Mouse (Mus musculus) layer of hippocampus, adult 9-11 months (tissue): Measurements from ENCODE around the gene Olfr157.
A peak's percentile ranks its signal among the peaks of the same experiment; 100 is the strongest.
"Not testable (repeated sequence)": the region's sequence is repeated elsewhere in the genome, so short reads cannot be mapped to it uniquely, and the experiment has no call there.

Experiments
- DNase-seq: peaks from one replicate; pipeline ENCODE4 v3.0.0; 2022

The Olfr157 gene

DNA sequence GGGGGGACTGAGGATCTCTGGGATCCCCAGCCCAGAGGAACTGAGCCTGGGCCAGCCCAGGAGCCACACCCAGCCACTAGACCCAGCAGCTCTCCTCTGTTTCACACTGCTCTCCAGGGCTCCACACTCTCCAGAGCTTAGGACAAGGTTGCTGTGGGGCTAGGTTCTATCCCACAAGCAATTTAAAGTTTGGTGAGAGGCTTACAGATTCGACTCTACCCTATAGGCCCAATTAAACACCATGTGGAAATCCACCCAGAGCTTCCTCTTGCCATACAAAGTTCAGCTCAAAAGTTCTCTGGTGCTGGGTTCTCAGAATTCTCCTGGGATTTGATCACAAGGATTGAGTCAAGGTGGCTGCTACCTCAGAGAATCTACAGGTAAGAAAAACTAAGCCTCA, at the start of gene Olfr157:
Gene Olfr157 (minus strand): TSS at position 101 of the 400 bp plus-strand sequence.
- DNase-seq = no peak

DNA sequence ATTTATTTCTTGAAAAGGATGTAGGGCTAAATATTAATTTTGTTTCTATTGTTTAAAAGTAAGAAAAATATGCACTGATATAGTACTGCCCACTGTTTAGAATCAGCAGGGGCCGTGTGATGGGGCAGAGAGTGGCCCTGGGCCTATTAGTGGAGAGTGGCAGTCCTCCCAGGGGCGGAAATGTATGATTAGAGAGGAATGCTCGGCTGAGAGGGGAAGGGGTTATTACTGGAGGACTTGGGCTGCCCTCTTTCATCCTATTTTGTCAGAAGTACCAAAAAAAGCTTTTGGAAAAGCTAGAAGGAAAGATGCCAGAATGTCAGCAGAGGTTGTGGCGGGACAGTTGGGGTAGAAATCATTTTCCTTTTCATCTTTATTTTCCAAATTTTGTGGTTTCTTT, 44.2 kb upstream of the Olfr157 start:
- DNase-seq = no peak

DNA sequence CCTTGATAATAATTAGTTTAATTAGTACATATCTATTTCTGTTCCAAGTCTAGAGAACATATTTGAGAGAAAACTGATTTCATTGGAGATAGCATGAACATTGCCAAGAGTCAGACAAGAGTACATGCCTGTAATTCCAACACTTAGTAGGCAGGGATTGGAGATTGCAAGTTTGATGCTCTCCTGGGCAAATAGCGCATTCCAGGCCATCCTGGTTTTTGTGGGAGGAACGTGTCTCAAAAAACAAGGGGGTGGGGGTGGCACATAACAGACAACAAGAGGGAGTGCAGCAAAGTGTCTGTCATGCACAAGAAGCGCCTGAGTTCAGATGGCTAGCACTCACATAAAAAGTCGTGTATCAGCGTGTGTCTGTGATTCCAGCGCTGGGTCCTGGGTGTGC, 39.6 kb upstream of the Olfr157 start:
- DNase-seq = no peak

DNA sequence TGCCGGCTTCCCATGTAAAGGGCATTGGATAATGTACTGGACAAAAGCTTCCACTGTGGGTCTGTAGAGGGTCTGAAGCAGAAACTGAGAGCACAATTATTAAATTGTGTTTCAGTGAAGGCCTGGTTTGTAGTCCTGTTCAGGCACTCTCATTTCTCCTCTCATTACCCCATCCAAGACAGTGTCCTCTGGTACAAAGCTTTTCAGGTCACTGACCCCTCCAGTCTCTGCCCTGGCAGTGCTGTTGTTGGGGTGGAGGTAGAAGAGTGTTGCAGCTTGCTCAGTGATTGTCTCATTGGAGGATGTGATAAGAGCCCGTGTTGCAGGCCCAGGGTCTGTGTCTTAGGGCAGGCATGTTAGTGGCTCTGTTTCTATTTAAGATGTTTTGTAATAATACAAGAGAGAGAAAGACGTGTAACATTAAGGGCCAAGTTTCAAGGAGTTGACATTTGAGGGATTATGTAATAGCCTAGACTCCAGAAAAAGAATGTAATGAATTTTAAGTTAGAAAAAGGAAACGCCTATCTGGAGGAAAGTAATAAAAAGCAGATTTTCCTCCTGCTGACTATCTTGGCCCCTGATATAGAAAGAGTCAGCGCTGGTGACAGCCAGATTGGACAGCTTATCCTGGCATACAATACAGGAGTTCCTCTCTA, 38.2 kb upstream of the Olfr157 start:
- DNase-seq = no peak

DNA sequence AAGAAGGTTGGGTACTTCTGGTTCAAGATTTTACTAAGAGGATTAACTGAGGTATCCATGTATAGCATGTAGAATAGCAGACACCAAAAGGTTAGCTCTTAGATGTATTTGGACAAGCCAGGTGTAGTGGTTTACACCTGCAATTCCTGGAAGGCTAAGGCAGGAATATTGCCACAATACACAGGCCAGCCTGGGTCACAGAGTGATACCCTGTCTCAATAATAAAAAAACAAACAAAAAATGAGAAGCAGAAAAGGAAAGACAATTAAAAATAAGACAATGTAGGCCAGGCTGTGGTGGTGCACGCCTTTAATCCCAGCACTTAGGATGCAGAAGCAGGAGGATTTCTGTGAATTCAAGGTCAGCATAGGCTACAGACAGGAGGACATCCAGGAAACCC, 37.2 kb upstream of the Olfr157 start:
- no peak for DNase-seq

DNA sequence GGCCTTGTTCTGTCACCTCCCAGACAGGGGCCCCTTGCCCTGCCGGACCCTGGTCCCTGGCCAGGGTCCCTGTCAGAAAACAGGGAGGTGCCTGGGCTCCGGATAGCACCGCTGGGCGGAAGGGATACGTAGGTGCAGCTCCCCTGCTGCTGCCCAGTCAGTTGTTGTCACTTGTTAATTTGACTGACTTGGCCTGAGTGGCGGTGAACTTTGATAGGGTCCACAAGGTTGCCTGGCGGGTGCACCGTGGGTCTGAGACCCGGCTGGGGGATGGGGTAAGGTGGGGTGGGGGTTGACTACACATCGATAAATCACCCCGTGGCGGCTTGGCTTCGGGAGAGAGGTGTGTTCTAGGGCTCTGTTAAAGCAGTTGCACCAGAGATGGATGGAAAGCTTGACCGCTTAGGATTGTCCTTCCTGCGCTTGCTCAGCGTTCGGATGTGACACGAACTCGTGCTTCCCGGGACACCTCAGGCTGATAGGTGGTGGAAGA, 36.0 kb upstream of the Olfr157 start:
- DNase-seq = no peak

DNA sequence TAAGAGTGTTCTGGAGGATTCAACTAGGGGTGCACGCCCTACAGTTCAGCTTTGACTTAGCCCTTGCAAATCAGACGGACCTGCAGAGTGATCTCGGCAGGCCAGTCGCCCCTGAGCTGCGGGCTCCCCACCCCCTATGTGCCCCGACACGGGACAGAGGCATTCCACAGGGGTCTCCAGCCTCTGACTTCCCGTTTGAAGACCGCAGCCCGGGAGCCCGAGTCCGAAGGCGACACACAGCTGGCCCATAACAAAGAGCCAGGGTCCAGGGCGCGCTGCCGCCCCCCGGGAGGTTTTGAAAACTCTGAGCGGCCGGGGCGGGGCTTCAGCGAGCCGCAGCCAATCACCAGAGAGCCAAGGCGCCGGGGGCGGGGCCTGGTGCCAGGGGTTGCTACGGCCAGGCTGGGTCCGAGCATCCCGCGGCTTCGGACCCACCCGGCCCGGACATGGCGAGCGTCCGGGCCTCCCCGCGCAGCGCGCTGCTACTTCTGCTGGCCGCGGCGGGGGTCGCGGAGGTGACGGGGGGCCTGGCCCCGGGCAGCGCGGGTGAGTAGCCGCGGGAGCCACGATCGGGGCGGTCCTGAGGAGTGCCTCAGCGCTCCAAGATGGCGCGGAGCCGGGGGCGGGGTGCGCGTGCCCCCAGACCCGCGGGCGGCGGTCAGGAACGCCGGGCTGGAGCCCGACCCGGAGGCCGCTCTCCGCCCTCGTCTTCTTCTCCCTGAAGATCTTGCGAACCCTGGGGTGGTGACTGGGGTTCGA, 35.3 kb upstream of the Olfr157 start, which contains the start of gene Reck:
Gene Reck (plus strand): TSS at position 371 of the 759 bp plus-strand sequence.
- DNase-seq = peak; percentile 74

DNA sequence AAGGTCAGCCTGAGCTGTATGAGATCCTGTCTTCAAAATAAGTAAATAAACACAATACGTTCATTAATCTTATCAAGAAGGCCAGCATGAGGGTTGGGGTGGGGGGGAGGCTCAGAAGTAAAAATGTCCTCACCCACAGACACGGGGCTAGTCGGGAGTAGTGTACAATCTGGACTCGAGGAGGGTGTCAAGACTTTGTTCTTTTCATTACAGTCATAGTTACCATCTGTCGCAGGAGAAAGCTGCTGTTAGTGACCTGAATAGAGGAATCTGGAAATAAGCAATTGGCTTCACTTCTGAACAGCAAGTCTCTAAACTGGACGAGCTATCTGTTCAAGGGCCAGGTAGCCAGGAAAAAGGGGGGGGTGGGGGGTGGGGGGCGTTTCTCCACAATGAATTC, 34.5 kb upstream of the Olfr157 start:
- no peak for DNase-seq

DNA sequence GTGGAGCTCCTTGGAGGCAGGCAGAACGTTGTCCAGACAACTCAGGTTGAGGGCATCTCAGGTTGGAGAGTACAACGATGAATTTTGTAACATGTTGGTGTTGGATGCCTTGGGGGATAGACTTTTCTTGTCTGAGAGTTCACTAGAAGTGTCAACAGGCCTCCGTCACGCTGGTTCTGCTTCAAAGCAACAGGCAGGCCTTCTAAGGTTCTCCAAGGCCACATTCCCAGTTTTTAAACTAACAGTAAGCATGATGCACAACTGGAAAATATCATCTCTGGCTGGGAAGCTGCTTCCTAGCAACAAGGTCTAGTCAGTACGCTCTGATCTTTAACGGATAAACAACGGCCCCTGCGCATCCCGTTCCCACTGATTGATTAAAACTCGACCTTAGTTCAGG, 29.8 kb upstream of the Olfr157 start:
- DNase-seq = no peak

DNA sequence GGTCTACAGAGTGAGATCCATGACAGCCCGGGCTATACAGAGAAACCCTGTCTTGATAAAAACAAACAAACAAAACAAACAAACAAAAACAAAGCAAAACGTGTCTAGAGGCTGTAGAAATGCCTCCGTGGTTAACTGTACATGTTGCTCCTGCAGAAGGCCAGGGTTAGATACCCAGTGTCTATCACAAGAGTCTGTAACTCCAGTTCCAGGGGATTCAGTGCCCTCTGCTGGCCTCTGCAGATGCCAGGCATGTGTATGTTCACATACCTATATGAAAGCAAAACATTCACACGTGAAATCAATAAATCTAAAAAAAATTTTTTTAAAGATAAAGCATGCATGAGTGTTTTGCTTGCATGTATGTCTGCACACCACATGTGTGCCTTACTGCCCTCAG, 23.3 kb upstream of the Olfr157 start:
- no peak for DNase-seq

DNA sequence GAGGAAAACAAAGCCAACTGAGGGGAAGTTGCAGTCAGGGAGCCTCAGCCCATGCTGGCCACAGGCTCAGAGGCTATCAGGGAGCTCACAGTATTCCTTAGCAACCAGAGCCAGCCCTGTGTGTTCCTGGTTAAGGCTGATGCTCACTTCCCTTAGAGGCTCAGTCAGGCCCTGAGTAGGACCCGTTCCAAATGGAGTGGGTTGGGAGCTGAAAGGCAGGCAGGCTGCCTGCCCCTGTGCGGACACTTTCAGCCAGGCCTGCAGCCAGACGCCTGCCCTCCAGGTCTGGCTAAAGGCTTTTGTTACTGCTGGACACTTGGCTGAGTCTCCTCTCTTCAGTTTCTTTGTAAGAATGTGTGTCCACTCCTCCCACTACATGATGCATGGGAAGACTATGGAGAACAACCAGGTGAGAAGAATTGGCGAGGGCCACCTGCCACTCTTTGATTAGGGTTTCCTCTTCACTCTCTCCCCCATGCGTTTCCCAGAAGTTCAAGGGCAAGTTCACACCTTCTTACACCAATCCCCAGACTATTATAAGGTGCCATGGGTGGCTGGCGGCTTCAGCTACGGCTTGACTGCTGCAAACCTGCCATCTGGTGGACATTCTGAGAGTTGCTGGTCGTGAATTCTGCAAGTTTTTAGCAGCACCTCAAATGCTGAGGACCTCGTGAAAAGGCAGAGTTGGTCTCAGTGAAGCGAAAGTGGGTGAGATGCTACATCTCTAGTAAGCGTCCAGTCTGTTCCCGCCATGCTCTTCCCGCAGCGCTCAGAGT, 20.9 kb upstream of the Olfr157 start:
- peak; percentile 35 for DNase-seq

DNA sequence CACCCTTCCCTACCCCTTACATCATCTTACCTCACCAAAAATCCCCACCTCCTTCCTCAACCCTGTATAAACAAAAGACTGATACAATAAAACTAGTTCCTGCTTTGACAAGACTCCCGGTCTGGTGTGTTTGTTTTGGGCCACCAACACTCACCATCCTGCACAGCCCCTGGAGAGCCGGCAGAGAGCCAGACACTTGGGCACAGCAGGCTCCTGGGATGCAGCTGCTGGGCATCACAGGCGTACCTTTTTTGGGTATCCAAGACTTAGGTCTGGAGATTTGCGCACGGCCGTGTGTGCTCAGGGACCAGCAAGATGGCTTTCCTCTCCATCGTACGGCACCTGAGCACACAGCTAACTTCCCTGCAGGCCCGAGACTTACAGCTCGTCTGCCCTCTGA, 19.9 kb upstream of the Olfr157 start:
- no peak for DNase-seq

DNA sequence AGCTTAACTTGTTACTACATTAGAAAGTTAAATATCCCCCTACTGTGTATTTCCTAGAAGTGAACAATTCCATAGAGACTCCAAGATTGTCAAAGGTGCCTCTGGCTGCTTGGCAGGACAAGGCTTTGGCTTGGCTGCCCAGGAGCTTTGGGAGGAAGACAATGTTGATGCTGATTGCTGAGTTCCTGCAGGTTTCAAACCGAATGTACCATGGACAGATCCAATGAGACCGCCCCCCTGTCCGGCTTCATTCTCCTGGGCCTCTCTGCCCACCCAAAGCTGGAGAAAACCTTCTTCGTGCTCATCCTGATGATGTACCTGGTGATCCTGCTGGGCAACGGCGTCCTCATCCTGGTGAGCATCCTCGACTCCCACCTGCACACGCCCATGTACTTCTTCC, 14.1 kb upstream of the Olfr157 start:
- DNase-seq = no peak

DNA sequence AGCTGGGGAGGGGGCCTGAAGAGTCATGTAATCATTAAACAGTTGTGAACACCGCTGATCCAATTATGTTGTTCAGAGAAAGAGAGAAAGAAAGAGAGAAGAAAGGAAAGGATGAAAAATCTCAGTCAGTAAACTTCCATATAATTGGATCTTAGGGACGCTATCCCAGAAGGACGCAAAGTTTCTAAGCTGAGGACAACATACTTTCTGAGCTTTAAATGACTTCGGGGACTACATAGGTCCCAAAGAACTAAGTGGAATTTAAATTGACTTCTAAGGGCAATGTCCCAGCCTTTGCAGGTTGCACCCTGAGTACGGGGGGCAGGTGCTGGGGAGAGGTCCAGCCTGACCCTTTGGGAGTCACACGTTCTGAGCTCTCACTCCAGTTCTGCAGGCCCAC, 11.3 kb upstream of the Olfr157 start, which contains the start of gene Olfr155:
Gene Olfr155 (plus strand): TSS at position 301 of the 400 bp plus-strand sequence.
- no peak for DNase-seq

DNA sequence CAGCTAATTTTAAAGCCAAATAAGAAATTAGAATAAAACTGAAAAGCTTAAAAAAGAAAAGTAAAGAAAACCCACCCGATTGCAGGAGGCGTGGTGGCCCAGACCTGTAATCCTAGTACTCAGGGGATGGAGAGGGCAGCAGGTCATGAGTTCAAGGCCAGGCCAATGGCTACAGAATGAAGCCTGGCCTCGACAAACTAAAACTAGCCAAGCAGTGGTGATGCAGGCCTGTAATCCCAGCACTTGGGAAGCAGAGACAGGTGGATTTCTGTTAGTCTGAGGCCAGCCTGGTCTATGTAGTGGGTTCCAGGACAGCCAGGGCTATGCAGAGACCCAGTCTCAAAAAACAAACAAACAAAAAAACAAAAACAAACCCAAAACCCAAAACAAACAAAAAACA, 1.7 kb downstream of the Olfr157 start:
- DNase-seq = no peak

DNA sequence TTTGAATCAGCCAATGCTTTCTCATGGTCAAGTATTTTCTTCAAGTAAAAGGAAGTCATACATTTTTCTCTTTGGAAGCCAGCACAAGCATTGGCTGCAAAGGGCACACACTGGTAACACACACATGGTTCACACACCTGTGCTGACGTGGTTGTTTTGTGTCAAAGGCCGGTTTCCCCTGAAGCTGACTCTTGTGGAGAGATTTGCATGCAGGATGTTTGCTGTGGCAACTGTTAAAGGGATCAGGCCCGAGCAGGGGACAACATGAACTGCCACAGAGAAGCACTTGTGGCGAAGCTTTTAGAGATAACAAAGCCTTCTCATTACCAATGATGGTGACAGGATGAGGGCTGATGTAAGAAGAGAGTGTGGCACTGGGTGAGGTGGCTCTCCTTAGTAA, 5.3 kb downstream of the Olfr157 start:
- no peak for DNase-seq

DNA sequence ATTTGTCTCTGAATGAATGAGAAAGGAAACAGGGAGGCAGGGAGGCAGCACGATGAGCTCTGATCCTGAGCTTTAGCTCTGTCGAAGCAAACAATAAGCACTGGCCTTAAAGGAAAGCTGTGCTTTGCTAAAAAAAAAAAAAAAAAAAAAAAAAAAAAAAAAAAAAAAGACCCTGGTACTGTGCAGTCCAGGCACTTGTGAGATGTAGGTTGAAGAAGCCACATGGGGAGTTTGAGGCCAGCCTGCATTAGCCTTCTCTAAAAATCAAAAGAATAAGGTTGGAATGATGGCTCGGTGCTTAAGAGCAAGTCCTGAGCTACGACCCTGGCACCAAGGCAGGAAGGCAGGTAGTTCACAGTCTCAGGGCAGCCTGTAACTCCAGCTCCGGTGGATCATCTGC, 6.2 kb downstream of the Olfr157 start:
- no peak for DNase-seq

DNA sequence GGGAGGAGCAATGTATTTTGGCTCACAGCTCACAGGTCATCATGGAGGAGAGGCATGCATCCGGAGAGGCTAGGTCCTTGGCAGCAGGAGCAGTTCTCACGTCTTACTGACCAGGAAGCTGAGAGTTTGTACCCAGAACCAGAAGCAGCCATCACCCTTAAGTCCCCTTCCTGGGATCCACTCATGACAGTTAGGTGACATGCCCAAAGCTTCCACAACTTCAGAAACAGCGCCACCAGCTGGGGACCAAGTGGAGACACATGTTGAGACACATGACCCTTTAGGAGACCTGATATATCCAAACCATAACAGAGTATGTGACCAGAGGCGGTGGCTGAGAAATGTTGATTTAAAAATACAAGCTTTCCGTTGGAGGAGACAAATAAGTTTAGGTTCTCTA, 8.0 kb downstream of the Olfr157 start:
- no peak for DNase-seq

DNA sequence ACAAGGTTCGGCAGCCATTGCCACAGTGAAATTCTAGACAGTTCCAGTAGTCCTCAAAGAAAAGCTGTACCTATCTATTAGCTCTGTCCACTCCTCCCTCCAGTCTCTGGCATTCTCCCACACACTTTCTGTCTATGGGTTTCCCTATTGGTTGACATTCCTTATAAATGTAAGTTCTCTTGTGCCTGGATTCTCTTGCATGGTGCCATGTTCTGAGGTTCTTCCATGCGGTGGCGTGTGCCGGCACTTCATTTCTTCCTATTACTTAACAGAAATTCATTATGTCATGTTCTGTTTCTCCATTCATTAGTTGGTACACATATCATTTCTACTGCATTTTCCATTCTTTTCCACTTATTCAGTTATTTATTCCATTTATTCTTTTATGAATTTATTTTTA, 11.2 kb downstream of the Olfr157 start:
- DNase-seq = no peak

DNA sequence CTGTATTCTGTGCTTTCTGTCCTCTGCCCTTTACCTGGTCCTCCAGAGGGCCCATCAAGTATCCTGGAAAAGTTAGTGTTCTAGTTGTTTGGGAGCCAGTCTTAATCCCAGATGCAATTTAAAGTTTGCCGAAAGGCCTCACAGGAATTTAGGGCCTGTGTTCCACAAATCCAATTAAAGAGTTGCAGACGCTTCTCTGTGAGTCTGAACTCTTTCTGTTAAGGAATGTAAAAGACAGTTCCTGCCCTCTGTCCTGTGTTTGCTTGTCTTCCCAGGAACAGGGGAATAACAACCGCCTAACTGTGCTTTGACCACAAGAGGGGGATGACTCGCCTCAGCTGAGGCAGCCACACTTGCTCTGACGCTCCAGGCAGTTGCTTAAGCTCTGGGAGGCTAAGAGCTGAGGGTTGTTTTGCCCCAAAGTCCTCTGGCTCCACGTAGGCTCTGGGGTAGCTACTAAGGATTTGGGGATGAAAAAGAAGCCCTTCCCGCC, 16.1 kb downstream of the Olfr157 start, which contains the start of gene Olfr156:
Gene Olfr156 (minus strand): TSS at position 51 of the 493 bp plus-strand sequence.
- DNase-seq = no peak

DNA sequence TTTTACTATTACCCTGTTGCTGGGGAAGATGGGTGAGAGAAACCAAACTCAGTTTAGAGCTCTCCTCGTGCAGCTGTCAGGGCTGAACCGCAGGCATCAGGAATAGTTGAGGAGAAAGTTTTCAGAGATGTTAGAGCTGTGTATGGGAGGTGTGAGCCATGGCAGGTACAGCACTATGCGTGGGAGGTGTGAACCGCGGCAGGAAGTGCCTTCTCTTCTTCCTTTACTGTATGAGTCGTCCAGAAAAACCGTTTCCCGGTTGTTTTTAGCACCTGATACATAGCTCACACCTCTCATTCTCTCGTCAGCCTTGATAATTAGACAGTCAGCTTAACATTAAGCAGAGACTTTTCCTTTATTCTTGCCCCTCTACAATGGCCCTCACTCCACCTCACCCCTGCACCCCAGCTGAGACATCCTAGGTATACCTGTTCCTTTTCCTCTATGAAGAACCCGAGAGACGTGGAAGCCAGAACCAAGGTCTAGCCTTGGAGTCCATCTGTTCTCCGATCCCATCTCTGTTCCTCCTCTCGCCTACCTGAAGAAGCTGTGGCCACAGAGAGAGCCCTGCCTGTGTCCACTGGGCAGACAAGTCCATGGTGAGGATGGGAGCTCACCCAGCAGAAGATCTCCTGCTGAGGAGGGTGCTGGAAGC, 17.0 kb downstream of the Olfr157 start:
- no peak for DNase-seq

DNA sequence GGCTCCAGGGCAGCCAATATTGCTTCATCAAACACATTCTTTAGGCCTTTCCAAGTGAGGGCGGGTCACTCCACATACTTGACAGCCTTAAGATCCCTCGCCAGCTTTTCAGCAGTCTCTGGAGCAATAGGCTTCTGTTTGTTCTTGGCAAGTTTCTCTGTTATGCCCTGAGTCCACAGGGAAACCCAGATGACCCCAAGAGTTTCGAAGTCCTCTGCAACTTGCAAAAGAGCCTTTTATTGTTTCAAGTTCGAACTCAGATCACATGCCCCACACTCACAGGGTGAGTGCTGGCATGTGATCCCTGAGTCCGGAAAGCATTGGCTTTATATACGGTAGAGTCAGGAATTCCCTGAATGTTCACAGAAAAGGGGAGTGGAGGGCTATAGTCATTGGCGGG, 41.1 kb downstream of the Olfr157 start:
- DNase-seq = no peak

DNA sequence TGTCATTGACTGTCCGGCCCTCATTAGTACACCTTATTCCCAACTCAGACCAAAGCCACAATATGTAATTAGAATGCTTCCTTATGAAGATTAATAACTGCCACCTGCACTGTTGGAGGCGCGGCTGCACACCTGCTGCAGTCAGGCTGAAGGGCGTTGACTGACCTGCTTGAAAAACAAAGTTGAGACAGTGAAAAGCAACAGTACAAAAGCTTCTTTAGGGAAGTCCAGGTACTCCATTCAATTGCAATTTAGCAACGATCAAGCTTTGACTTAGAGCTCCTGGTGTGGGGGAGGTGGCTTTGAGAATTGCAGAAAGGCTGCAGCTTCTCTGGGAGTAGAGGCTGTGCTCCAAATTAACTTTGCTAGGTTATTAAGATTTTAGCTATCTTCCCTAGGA, 44.2 kb downstream of the Olfr157 start:
- DNase-seq = not testable (repeated sequence)
